Mouse (Mus musculus) kidney, embryonic 14.5 days (tissue): ENCODE measurements around the gene Pkp4. TPM values are rescaled to one million over a fixed set of nuclear protein-coding genes. Genes with fewer than 3 reads are reported as not detected.

Experiments
- ATAC-seq: fragments of 200-750 bp; cut with Nextera tagmentation; 2 replicates; pipeline ENCODE4 v1.8.0; 2017; ENCODE audit warnings: moderate number of reproducible peaks, mild to moderate bottlenecking, moderate TSS enrichment, moderate library complexity; ENCODE audit not compliant: low FRiP score, low TSS enrichment
- H3K27ac ChIP-seq: fragments of 300-500 bp; sonication (generic); 2 replicates; pipeline ENCODE4 v1.5.1; 2014; ENCODE audit warnings: low read depth, mild to moderate bottlenecking, low read length, moderate library complexity, mixed read lengths
- H3K27me3 ChIP-seq: fragments of 300-500 bp; sonication (generic); 2 replicates; pipeline ENCODE4 v1.6.1; 2014; ENCODE audit warnings: mild to moderate bottlenecking, low read length; ENCODE audit not compliant: control insufficient read depth, insufficient read depth
- H3K36me3 ChIP-seq: fragments of 300-500 bp; sonication (generic); 2 replicates; pipeline ENCODE4 v1.6.1; 2014; ENCODE audit warnings: low read length, mixed read lengths; ENCODE audit not compliant: control insufficient read depth, insufficient read depth
- H3K4me1 ChIP-seq: fragments of 300-500 bp; sonication (generic); 2 replicates; pipeline ENCODE4 v1.6.1; 2014; ENCODE audit warnings: low read length, mixed read lengths; ENCODE audit not compliant: control insufficient read depth, insufficient read depth
- H3K4me2 ChIP-seq: fragments of 300-500 bp; sonication (generic); replicated peaks from 2 replicates; pipeline ENCODE4 v1.6.1; 2014; ENCODE audit warnings: low read depth, mild to moderate bottlenecking, low read length
- H3K4me3 ChIP-seq: fragments of 300-500 bp; sonication (generic); 2 replicates; pipeline ENCODE4 v1.5.1; 2014; ENCODE audit warnings: mild to moderate bottlenecking, low read length
- H3K9ac ChIP-seq: fragments of 300-500 bp; sonication (generic); 2 replicates; pipeline ENCODE4 v1.6.1; 2014; ENCODE audit warnings: low read depth, mild to moderate bottlenecking, low read length, moderate library complexity
- H3K9me3 ChIP-seq: fragments of 300-500 bp; sonication (generic); 2 replicates; pipeline ENCODE4 v1.6.1; 2016; ENCODE audit warnings: low read length; ENCODE audit not compliant: control insufficient read depth
- WGBS: fragments of 180-500 bp; shearing (Covaris S2); extraction: QIAGEN DNeasy Blood & Tissue Kit; methylation state at CpG from one replicate; pipeline ENCODE4 v1.1.7; 2014; 5-methylcytosine and 5-hydroxymethylcytosine counted together
- polyA plus RNA-seq: library from polyadenylated mRNA; unstranded; fragments of >200 nt; fragmentation: Nextera tagmentation; extraction: Ambion mirVana; gene quantifications from 2 replicates; pipeline ENCODE4 v1.2.1, GENCODE M21; 2014

Pkp4 gene
- polyA plus RNA-seq, 1 experiment from 2014 or later: 29.7 TPM

DNA sequence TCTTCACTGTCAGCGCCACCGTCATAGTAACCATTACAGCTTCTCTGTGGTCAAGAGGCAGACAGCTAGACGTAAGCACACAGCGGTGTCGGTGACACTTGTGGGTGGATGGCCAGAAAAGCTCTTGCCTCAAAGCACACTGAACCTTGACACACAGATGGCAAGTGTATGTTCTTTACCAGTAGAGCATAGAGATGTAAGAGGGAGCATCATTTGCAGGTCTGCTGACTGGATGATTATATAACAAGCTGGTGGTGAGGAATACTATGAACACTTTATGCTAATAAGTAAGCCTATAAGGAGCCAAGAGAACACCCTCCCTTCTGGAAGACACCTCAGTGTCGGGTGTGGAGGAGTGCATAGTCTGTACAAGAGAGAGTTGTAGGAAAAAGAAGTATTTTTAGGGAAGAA is 98.2 kb downstream of the Pkp4 start:
- Histone ChIP-seq H3K4me1 (0 out of 2 replicates have a peak, but pooled peaks cover 2% of the 10 kb centered on the region), H3K9me3 (no peaks in the 10 kb centered on the region), H3K27me3 (no peaks in the 10 kb centered on the region), H3K36me3 (no peaks in the 10 kb centered on the region), H3K9ac (no peak overlapping the region), H3K27ac (no peak overlapping the region), H3K4me2 (no peak overlapping the region), H3K4me3 (no peak overlapping the region)
- WGBS: 59% methylated on average over 6 of the region's 6 CpGs
- ATAC-seq: peak; percentile 47; the same call in 1 of the 2 replicates

DNA sequence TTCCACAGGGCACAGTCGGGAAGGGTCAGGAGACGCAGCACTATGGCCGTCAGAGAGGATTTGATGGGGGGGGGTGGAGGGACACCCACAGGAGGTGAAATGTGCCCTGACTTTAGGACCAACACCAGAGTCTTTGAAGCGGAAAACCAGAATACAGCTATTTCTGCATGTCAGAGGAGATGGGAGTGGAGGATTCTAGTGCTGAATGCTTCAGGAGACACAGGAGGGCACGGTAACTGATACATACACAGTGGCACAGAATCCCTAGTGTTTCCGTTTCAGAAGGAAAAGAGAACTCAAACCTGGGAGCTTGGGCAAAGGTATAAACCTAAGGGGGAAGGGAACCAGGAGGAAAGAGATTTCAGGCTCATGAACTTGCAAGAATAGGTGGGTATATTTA is 98.7 kb downstream of the Pkp4 start:
- peak; percentile 34; the same call in 1 of the 2 replicates for ATAC-seq
- no peak overlapping the region for H3K4me3 ChIP-seq
- no peaks in the 10 kb centered on the region for H3K27me3 ChIP-seq
- no peaks in the 10 kb centered on the region for H3K9me3 ChIP-seq
- no peak overlapping the region for H3K4me2 ChIP-seq
- WGBS: 55% methylated on average over 6 of the region's 6 CpGs
- H3K36me3 ChIP-seq: no peaks in the 10 kb centered on the region
- no peak overlapping the region for H3K27ac ChIP-seq
- H3K4me1 ChIP-seq: 0 out of 2 replicates have a peak, but pooled peaks cover 2% of the 10 kb centered on the region
- H3K9ac ChIP-seq: no peak overlapping the region

DNA sequence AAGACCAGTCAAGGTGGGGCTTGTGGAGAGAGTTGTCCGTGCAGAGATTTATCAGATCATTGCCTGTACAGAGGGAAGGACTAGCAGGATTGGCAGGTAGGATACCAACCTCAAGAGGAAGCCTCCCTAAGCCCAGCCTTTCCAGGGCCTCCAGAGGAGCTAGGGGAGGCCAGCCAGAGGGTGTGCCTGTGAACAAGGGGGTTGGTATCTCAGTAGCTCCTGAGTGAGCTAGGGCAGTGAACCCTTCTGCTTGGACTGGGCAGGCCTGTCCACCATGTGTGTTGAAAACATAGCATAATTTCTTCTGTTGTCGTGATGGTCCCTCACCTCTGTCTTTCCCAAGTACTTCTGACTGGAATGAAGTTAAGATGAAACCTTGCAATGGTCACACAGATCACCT is 100.6 kb downstream of the Pkp4 start:
- H3K4me3 ChIP-seq: no peak overlapping the region
- H3K9ac ChIP-seq: no peak overlapping the region
- H3K4me2 ChIP-seq: no peak overlapping the region
- no peaks in the 10 kb centered on the region for H3K27me3 ChIP-seq
- no peak for ATAC-seq
- H3K36me3 ChIP-seq: no peaks in the 10 kb centered on the region
- H3K9me3 ChIP-seq: no peaks in the 10 kb centered on the region
- 79% methylated on average over 2 of the region's 2 CpGs for WGBS
- 0 out of 2 replicates have a peak, but pooled peaks cover 2% of the 10 kb centered on the region for H3K4me1 ChIP-seq
- H3K27ac ChIP-seq: no peak overlapping the region

DNA sequence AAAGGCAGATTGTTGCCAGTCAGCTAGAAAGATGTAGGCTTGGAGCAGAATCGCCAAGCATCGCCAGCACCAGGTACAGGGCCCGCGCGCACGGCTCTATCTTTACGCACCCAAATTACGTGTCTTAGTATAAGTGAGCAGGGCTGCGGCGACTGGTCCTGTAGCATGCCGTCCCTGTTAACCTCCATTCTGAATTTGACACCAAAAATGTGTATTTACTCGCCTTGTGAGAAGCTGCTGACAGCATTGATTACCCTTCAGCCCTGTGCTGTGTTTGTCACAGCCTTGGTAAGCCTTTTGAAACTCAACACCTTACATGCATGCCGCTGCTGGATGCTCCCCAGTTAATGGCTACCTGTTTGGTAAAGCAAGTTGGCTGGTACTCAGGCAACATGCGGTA is 105.8 kb downstream of the Pkp4 start:
- ATAC-seq: no peak
- Histone ChIP-seq H3K9me3 (no peaks in the 10 kb centered on the region), H3K27me3 (no peaks in the 10 kb centered on the region), H3K4me3 (no peak overlapping the region), H3K9ac (no peak overlapping the region), H3K4me2 (no peak overlapping the region), H3K36me3 (no peaks in the 10 kb centered on the region), H3K27ac (no peak overlapping the region), H3K4me1 (no peaks in the 10 kb centered on the region)
- 89% methylated on average over 14 of the region's 14 CpGs for WGBS

DNA sequence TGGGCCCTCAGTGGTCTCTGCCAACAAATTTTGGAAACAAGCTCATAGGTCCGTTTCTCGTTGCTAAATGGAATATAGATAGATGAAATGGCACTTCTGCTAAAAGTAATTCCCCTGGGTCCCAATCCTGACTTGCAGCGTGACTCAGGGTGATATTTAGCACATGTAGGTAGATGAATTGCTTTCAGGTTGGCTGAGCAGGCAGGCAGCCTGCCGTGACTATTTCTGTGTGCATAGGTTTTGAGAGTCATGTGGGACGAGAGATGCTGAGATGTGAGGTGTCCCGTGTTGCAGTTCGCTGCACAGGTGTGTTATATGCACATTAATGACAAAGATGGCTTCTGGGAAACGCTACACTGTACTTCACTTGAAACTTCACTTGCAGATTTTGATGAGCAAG is 111.2 kb downstream of the Pkp4 start:
- 68% methylated on average over 8 of the region's 8 CpGs for WGBS

DNA sequence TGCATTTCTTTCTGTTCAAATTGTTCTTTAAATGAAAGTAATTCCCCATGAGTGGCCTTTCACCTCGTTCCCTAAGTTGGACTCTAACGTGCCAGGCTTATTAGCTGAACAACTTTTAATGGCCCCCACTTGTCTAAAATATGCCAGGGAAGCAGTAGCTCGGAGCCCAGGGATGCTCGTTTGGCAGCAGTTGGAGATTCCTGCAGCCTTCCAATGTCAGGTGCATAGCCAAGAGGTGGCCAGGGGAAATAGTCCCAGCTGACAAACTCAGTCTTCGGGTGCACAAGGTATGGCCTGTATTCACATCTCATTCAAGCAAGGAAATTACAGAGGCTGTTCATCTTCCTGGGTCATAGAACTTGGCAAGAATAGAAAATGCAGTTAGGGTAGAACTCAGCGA is 112.1 kb downstream of the Pkp4 start:
- no peaks in the 10 kb centered on the region for H3K9me3 ChIP-seq
- H3K27ac ChIP-seq: no peak overlapping the region
- 79% methylated on average over 6 of the region's 6 CpGs for WGBS
- H3K36me3 ChIP-seq: no peaks in the 10 kb centered on the region
- no peak for ATAC-seq
- H3K4me2 ChIP-seq: no peak overlapping the region
- H3K9ac ChIP-seq: no peak overlapping the region
- no peaks in the 10 kb centered on the region for H3K27me3 ChIP-seq
- no peak overlapping the region for H3K4me3 ChIP-seq
- H3K4me1 ChIP-seq: 0 out of 2 replicates have a peak, but pooled peaks cover 5% of the 10 kb centered on the region

More for the DNA sequence above, 111.2 kb downstream of the Pkp4 start:
- no peaks in the 10 kb centered on the region for H3K27me3 ChIP-seq
- no peak overlapping the region for H3K4me3 ChIP-seq
- 0 out of 2 replicates have a peak, but pooled peaks cover 5% of the 10 kb centered on the region for H3K4me1 ChIP-seq
- H3K36me3 ChIP-seq: no peaks in the 10 kb centered on the region
- no peaks in the 10 kb centered on the region for H3K9me3 ChIP-seq
- no peak overlapping the region for H3K27ac ChIP-seq
- H3K9ac ChIP-seq: no peak overlapping the region
- no peak overlapping the region for H3K4me2 ChIP-seq
- no peak for ATAC-seq

DNA sequence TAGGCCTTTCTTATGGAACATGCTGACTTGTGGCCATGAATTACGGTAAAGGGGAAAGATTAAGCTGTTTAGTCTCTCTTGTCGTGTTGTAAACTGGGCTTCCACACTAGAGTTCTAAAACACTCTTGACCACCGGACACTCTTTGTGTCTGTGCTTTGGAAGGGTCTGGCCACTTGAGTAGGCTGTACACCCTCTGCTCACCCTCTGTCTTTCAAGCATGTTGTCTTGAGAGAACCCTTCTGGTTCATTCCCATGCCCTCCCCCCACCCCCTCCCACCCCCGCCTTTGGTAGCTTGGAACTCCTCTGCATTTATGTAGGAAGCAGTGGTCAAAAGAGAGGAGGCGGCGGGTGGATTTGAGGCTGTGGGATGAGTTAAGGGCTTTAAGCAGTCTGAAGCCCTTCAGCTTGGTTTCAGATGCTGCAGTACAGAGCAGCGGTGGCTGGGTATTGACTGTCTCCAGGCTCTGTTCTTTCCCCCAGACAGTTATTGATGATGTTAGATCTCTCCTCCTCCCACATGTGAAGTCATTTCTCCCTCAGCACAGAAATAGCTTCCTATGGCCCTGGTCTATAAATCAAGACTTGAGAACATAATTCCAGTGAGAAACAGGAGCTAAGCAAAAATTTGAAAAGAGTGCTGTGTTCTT is 120.4 kb downstream of the Pkp4 start:
- Histone ChIP-seq H3K4me2 (no peak overlapping the region), H3K9ac (no peak overlapping the region), H3K27me3 (no peaks in the 10 kb centered on the region), H3K27ac (no peak overlapping the region), H3K4me3 (no peak overlapping the region), H3K4me1 (peaks cover 10% of the 10 kb centered on the region; the same call in 1 of the 2 replicates), H3K36me3 (no peaks in the 10 kb centered on the region), H3K9me3 (no peaks in the 10 kb centered on the region)
- ATAC-seq: peak; percentile 81; the same call in 1 of the 2 replicates
- whole genome bisulfite sequencing: 42% methylated on average over 7 of the region's 7 CpGs

DNA sequence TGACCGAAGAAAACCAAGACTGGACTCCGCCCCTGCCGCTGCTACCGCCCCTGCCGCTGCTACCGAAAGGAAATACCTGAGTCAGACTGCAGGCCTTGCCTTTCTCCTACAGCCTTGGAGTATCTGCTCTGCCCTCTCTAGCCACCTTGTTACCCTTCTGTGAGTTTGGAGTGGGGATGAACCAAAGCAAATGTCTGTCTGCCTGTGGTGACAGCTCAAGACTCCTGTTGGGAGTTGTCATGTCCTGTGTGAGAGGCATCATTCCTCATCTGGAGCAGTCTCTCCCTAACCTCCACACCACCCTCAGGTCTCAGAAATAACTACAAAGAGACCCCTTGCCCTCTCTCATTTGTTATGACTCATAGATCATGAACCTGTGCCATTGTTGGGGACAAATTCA is 122.3 kb downstream of the Pkp4 start:
- ATAC-seq: no peak
- WGBS: 90% methylated on average over 6 of the region's 6 CpGs
- H3K27ac ChIP-seq: no peak overlapping the region
- no peaks in the 10 kb centered on the region for H3K36me3 ChIP-seq
- peaks cover 14% of the 10 kb centered on the region for H3K4me1 ChIP-seq
- no peak overlapping the region for H3K4me2 ChIP-seq
- no peaks in the 10 kb centered on the region for H3K9me3 ChIP-seq
- H3K9ac ChIP-seq: no peak overlapping the region
- H3K27me3 ChIP-seq: no peaks in the 10 kb centered on the region
- no peak overlapping the region for H3K4me3 ChIP-seq

DNA sequence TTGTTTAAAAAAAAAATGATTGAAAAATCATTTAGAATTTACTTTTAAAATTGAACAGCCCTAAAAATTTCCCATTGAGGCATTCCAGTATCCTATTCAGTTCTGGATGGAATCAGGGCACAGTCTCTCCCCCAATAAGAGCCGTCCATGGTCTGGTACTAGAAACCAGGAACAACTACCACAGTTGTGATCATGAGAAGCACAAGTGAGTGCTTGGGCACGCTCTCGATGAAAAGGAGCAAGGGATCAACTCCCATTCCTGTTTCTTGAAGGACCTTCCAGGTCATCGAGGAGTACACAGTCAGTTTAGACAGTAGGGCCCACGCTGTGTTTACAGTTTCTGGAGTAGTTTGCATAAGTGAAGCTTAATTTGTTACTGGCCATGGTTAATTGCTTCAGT is 123.6 kb downstream of the Pkp4 start:
- no peak overlapping the region for H3K27ac ChIP-seq
- no peak for ATAC-seq
- 87% methylated on average over 5 of the region's 5 CpGs for WGBS
- no peak overlapping the region for H3K4me2 ChIP-seq
- H3K4me3 ChIP-seq: no peak overlapping the region
- H3K4me1 ChIP-seq: peaks cover 14% of the 10 kb centered on the region
- no peaks in the 10 kb centered on the region for H3K36me3 ChIP-seq
- H3K27me3 ChIP-seq: no peaks in the 10 kb centered on the region
- H3K9ac ChIP-seq: no peak overlapping the region
- no peaks in the 10 kb centered on the region for H3K9me3 ChIP-seq
